Mouse (Mus musculus) lung, postnatal 0 days (tissue): Measurements from ENCODE around the gene Kat2a.

Experiments
- CTCF ChIP-seq: IDR thresholded peaks from 2 replicates; pipeline ENCODE4 v1.5.1; 2016; ENCODE audit warnings: antibody characterized with exemption, mild to moderate bottlenecking
- EP300 ChIP-seq: IDR thresholded peaks from 2 replicates; pipeline ENCODE4 v1.6.1; 2016; ENCODE audit warnings: antibody characterized with exemption, mild to moderate bottlenecking, control low read depth

DNA sequence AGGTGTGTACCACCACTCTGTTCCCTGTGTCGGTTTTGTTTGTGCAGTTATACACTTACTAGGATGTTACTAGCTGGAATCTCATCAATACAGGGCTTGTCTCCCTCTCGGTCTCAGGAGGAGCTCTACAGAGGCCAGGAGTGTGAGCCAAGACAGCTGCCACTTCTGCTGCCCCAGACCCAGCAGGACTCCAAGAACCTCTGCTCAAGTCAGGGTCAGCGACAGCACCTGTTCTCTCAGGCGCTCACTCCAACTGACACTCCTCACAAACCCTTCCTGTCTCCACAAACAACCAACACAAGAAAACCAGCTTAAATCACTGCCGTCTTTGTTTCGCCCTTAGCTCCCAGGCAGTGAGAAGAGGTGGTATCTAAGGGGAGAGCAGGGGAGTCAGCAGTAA, 16.3 kb upstream of the Kat2a start:
- TF ChIP-seq CTCF (no peak), EP300 (no peak)
